Mouse (Mus musculus) forebrain, embryonic 16.5 days (tissue): ENCODE results near the gene Bpifb4. TPM values are rescaled to one million over a fixed set of nuclear protein-coding genes. Genes with fewer than 3 reads are reported as not detected.

Source experiments
- ATAC-seq: fragments of 200-750 bp; cut with Nextera tagmentation; 2 replicates; pipeline ENCODE4 v1.8.0; 2017; ENCODE audit warnings: mild to moderate bottlenecking, moderate library complexity
- H3K27ac ChIP-seq: fragments of 300-500 bp; sonication (generic); 2 replicates; pipeline ENCODE4 v1.5.1; 2014; ENCODE audit warnings: low read length, control low read depth
- H3K27me3 ChIP-seq: fragments of 300-500 bp; sonication (generic); replicated peaks from 2 replicates; pipeline ENCODE4 v1.6.1; 2014; ENCODE audit warnings: low read length; ENCODE audit not compliant: control insufficient read depth, insufficient read depth
- H3K36me3 ChIP-seq: fragments of 300-500 bp; sonication (generic); 2 replicates; pipeline ENCODE4 v1.6.1; 2014; ENCODE audit not compliant: control insufficient read depth, insufficient read depth
- H3K4me1 ChIP-seq: fragments of 300-500 bp; sonication (generic); replicated peaks from 2 replicates; pipeline ENCODE4 v1.6.1; 2014; ENCODE audit warnings: low read length; ENCODE audit not compliant: control insufficient read depth, insufficient read depth
- H3K4me2 ChIP-seq: fragments of 300-500 bp; sonication (generic); 2 replicates; pipeline ENCODE4 v1.6.1; 2014; ENCODE audit warnings: mild to moderate bottlenecking, low read length, control low read depth
- H3K4me3 ChIP-seq: fragments of 300-500 bp; sonication (generic); replicated peaks from 2 replicates; pipeline ENCODE4 v1.5.1; 2014; ENCODE audit warnings: mild to moderate bottlenecking, low read length, control low read depth
- H3K9ac ChIP-seq: fragments of 300-500 bp; sonication (generic); replicated peaks from 2 replicates; pipeline ENCODE4 v1.6.1; 2014; ENCODE audit warnings: low read depth, low read length, control low read depth
- H3K9me3 ChIP-seq: fragments of 300-500 bp; sonication (generic); 2 replicates; pipeline ENCODE4 v1.6.1; 2016; ENCODE audit warnings: low read length; ENCODE audit not compliant: control insufficient read depth
- WGBS: fragments of 180-500 bp; shearing (Covaris S2); extraction: QIAGEN DNeasy Blood & Tissue Kit; methylation state at CpG from one replicate; pipeline ENCODE4 v1.1.7; 2014; 5-methylcytosine and 5-hydroxymethylcytosine counted together
- polyA plus RNA-seq: library from polyadenylated mRNA; unstranded; fragments of >200 nt; fragmentation: Nextera tagmentation; extraction: Ambion mirVana; gene quantifications from 2 replicates; pipeline ENCODE4 v1.2.1, GENCODE M21; 2015

The Bpifb4 gene
- polyA plus RNA-seq, 1 experiment from 2014 or later: not detected

DNA sequence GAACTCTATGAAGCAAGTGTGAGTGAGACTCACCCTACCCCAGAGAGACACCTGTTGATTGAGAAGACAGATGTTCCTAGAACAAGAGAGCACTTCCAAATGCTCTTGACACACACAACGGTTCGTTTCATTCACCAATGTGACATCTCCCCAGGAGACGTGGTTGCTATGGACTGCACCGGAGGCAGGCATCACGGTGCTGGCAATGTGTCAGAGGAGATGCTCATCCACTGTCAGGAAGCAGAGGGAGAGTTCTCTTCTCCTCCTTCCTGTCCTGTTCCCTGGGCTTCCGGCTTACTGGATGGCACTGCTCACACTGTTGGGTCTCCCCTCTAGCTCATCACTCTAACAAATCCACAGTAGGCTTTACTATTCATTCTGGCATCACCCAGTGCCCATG is 4.7 kb upstream of the Bpifb4 start:
- H3K9me3 ChIP-seq: no peaks in the 10 kb centered on the region
- no peak for ATAC-seq
- H3K27me3 ChIP-seq: no peaks in the 10 kb centered on the region
- no peak overlapping the region for H3K4me2 ChIP-seq
- H3K4me1 ChIP-seq: no peaks in the 10 kb centered on the region
- H3K9ac ChIP-seq: no peak overlapping the region
- no peak overlapping the region for H3K4me3 ChIP-seq
- no peak overlapping the region for H3K27ac ChIP-seq
- H3K36me3 ChIP-seq: no peaks in the 10 kb centered on the region
- 67% methylated on average over 6 of the region's 6 CpGs for WGBS

DNA sequence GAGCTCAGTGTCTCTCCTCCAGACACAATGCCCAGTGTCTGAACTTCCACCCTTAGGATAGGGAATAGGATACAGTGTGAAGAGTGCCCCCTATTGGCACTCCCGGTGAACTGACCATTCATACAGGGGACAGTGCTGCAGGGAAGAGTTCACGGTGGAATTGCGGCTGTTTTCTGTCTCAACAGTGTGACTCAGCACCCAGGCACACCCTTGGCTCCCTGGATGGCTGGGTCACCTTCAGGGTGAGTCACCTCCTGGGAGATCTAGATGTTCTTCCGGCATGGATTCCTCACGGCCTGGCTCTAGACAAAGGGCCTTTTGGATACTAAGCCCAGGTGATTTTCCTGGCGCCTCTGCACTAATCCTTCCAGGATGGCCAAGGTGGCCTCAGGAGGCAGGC is 2.7 kb upstream of the Bpifb4 start:
- no peak overlapping the region for H3K27ac ChIP-seq
- no peak overlapping the region for H3K9ac ChIP-seq
- 92% methylated on average over 6 of the region's 6 CpGs for WGBS
- no peaks in the 10 kb centered on the region for H3K27me3 ChIP-seq
- H3K4me1 ChIP-seq: no peaks in the 10 kb centered on the region
- H3K9me3 ChIP-seq: no peaks in the 10 kb centered on the region
- H3K36me3 ChIP-seq: no peaks in the 10 kb centered on the region
- H3K4me3 ChIP-seq: no peak overlapping the region
- ATAC-seq: no peak
- no peak overlapping the region for H3K4me2 ChIP-seq

DNA sequence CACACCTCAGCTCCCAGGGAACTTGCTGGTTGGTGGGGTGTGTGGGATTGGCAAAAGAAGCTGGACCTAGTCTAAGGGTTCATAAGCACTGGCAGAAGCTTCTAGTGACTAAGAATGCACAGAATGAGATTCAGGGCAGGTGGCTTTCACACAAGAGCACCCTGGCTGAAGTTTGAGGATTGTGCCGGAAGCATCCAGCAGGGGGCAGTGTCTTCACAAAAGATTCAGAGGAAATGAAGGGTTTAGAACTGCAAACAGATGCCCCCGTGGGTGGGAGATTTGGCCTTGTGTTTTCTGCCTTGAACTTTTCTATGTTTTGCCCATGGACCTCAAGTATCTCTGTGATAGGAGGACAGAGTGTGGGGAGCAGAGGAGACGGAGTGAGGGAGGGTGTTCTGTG is 5.5 kb downstream of the Bpifb4 start:
- no peak overlapping the region for H3K4me2 ChIP-seq
- no peaks in the 10 kb centered on the region for H3K36me3 ChIP-seq
- no peak for ATAC-seq
- no peak overlapping the region for H3K4me3 ChIP-seq
- no peak overlapping the region for H3K9ac ChIP-seq
- H3K27me3 ChIP-seq: no peaks in the 10 kb centered on the region
- no peaks in the 10 kb centered on the region for H3K4me1 ChIP-seq
- no peak overlapping the region for H3K27ac ChIP-seq
- no peaks in the 10 kb centered on the region for H3K9me3 ChIP-seq
- WGBS: 43% methylated on average over 3 of the region's 3 CpGs

DNA sequence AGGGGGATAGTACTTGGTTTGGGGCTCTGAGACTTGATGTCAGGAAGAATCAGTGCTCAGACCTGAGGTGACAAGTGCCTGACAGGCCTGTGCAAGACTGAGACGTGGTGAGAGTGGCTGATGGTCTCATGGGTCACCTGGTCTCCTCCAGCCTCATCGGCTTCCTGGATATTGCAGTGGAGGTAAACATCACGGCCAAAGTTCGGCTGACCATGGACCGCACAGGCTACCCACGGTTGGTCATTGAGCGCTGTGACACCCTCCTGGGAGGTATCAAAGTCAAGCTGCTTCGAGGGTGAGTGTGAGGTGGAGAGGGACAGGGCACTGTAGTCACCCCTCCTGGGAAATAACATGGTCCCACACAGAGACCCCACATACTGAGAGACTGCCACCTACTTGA is 6.6 kb downstream of the Bpifb4 start:
- H3K9me3 ChIP-seq: no peaks in the 10 kb centered on the region
- ATAC-seq: no peak
- no peak overlapping the region for H3K27ac ChIP-seq
- H3K36me3 ChIP-seq: no peaks in the 10 kb centered on the region
- WGBS: 93% methylated on average over 8 of the region's 8 CpGs
- no peaks in the 10 kb centered on the region for H3K4me1 ChIP-seq
- H3K4me2 ChIP-seq: no peak overlapping the region
- H3K9ac ChIP-seq: no peak overlapping the region
- no peaks in the 10 kb centered on the region for H3K27me3 ChIP-seq
- H3K4me3 ChIP-seq: no peak overlapping the region

DNA sequence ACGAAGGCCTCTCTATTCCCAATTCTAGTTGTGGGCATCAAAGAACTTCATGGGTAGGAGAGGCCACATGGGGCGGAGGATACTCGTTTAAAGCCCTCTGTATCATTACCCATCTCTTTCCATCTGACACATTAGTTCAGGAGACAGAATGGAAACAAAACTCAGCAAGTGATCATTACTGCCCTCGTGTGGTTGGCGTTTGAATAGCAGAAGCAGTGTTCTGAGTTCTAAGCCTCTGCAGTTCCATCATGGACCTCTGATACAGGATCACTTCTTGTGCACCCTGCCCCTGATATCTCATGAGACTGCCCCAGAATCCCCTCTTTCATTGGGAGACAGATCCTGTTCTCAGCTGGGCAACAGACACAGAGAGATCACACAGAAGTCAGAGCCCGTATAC is 14.9 kb downstream of the Bpifb4 start:
- Histone ChIP-seq H3K4me2 (no peak overlapping the region), H3K9ac (no peak overlapping the region), H3K9me3 (no peaks in the 10 kb centered on the region), H3K4me1 (no peaks in the 10 kb centered on the region), H3K27ac (no peak overlapping the region), H3K27me3 (no peaks in the 10 kb centered on the region), H3K4me3 (no peak overlapping the region), H3K36me3 (no peaks in the 10 kb centered on the region)
- no peak for ATAC-seq
- 29% methylated on average over 6 of the region's 6 CpGs for WGBS

DNA sequence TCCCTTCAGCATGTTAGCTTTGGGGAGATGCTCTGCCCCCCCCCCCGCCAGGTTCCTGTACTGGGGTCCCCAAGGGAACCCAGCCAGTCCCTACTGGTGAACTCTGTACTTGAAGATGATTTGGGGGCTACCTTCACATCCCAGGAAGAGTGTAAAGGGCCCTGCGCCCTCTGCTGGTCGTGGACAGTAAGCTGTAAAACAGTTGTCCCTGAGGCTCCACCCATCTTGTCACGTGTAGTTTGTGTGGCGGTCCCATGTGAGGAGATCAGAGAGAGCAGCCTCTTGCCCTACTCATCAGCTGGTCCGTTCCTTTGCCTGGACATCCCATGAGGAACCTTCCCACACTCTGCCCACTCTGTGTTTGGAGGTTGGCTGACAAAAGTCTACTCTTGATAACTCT is 15.8 kb downstream of the Bpifb4 start:
- no peak overlapping the region for H3K4me3 ChIP-seq
- no peaks in the 10 kb centered on the region for H3K27me3 ChIP-seq
- H3K36me3 ChIP-seq: no peaks in the 10 kb centered on the region
- no peak for ATAC-seq
- H3K4me1 ChIP-seq: no peaks in the 10 kb centered on the region
- H3K9ac ChIP-seq: no peak overlapping the region
- no peaks in the 10 kb centered on the region for H3K9me3 ChIP-seq
- no peak overlapping the region for H3K27ac ChIP-seq
- peak overlapping the region; percentile 21 for H3K4me2 ChIP-seq
- 7% methylated on average over 6 of the region's 6 CpGs for WGBS

DNA sequence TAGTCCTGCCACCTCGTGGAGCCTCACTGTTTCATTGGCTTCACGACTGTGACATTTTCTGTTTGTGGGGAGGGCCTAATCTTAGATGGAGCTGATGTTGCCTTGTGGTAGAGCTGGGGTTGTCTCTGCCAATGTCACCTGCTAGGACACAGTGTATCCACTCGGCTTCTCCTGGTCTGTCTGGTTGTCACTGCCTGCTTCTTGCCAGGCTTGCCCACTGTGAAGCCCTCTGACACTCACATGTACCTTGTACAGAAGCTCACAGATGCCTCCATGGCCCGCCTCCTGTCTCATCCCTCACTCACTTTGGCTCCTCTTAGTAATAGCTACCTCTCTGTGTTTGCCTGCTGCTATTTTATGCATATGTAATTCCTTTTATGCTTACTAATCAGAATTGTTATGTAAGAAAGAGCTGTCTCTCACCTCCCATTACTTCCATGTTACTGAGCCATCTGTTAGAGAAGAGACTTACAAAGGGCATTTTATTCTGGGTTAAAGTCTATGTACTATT is 24.9 kb downstream of the Bpifb4 start:
- no peak overlapping the region for H3K9ac ChIP-seq
- no peaks in the 10 kb centered on the region for H3K27me3 ChIP-seq
- H3K9me3 ChIP-seq: no peaks in the 10 kb centered on the region
- H3K27ac ChIP-seq: no peak overlapping the region
- H3K4me3 ChIP-seq: no peak overlapping the region
- H3K4me1 ChIP-seq: 0 out of 2 replicates have a peak, but pooled peaks cover 2% of the 10 kb centered on the region
- H3K4me2 ChIP-seq: no peak overlapping the region
- ATAC-seq: peak; percentile 64; the same call in 1 of the 2 replicates
- no peaks in the 10 kb centered on the region for H3K36me3 ChIP-seq
- 64% methylated on average over 4 of the region's 4 CpGs for WGBS

DNA sequence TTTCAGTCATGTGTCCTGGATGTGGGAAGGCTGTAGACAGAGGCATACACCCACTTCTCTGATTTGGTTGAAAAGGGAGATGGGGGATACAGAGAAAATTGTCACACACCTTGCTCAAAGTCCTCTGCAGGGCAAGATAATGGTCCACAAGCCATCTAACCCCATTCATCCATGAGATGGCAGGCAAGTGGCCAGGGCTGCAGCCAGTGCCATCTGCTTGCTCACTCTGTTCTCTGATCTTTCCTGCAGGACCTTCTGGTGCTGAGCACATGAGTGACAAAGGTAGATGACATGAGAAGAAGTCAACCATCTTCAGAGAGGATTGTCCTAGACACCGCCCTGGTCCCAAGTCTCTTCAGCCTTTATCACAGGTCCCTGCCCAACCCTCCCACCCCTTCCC is 25.3 kb downstream of the Bpifb4 start:
- 90% methylated on average over 1 of the region's 1 CpGs for WGBS
- Histone ChIP-seq H3K4me3 (no peak overlapping the region), H3K27ac (no peak overlapping the region), H3K9me3 (no peaks in the 10 kb centered on the region), H3K27me3 (no peaks in the 10 kb centered on the region), H3K9ac (no peak overlapping the region), H3K4me1 (0 out of 2 replicates have a peak, but pooled peaks cover 2% of the 10 kb centered on the region), H3K36me3 (no peaks in the 10 kb centered on the region), H3K4me2 (no peak overlapping the region)
- no peak for ATAC-seq

DNA sequence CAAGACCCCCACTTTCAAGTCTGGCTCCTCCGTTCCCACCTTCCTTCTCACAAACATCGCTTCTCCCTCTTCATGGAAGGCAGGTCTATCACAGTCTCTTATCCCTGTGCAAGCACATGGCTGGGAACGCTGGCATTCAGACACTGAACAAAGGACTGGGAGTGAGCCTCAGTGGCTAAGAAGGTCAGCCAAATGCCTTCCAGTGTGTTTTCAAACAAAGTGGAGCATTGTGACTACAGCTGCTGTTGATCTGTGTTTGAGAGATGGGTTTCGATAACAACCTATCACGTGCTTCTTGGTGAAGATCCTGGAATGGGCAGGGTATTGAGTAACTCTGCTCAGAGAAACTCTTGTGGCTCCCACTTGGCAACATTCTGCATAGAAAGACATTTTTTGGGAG is 32.2 kb downstream of the Bpifb4 start:
- Histone ChIP-seq H3K27ac (no peak overlapping the region), H3K4me1 (no peaks in the 10 kb centered on the region), H3K36me3 (no peaks in the 10 kb centered on the region), H3K9me3 (no peaks in the 10 kb centered on the region), H3K4me3 (no peak overlapping the region), H3K9ac (no peak overlapping the region), H3K27me3 (no peaks in the 10 kb centered on the region), H3K4me2 (no peak overlapping the region)
- ATAC-seq: no peak
- WGBS: 53% methylated on average over 5 of the region's 5 CpGs

DNA sequence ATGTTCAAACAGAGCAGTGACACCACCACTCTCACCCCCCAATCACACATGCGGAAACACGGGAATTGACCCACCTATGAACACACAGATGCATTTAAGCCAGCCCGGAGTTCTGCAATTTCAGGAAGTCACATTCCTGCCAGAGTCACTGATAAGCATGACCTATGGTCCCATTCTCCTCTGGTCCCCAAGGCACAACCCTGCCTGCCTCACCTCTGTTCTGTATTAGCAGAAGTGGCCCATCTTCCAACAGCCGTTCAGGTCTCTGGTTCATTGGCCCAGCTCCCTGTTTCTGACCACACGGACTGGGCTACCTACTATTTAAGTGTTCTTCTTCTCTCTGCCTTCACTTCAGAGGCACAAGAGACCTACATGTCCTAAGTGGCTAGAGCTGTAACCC is 36.6 kb downstream of the Bpifb4 start, which contains the start of gene Bpifa6:
Bpifa6 (plus strand) TSS at position 364 of the 400 bp plus-strand sequence.
- H3K4me3 ChIP-seq: no peak within 1 kb of the TSS
- H3K27me3 ChIP-seq: no peaks in the 10 kb centered on the region
- 94% methylated on average over 5 of the region's 5 CpGs for WGBS
- ATAC-seq: no peak
- no peaks in the 10 kb centered on the region for H3K4me1 ChIP-seq
- no peak within 1 kb of the TSS for H3K27ac ChIP-seq
- no peak within 1 kb of the TSS for H3K4me2 ChIP-seq
- H3K36me3 ChIP-seq: no peaks in the 10 kb centered on the region
- H3K9ac ChIP-seq: no peak within 1 kb of the TSS
- H3K9me3 ChIP-seq: no peaks in the 10 kb centered on the region
